ENCODE assay signal across 10 mouse cellular contexts in genomic region chr7:5037467-5037866, GRCm38 (mm10). TPM values are rescaled to one million over a fixed set of nuclear protein-coding genes. Genes with fewer than 3 reads are reported as not detected.
DNase-seq lines count a peak whose midpoint lies in the region; ATAC-seq lines count a peak whose summit lies in the region.
"Had no signal": no experiment of that assay in that cellular context is flagged by ENCODE, and none has a peak within 500 bp of the region (broad histone marks: within the 10 kb centered on the region; RNA-seq: fewer than 3 reads in every experiment).

No protein-coding gene starts in this region.

- H3K4me3 ChIP-seq in liver, embryonic 11.5 days (ENCODE audit: low read depth, low read length): peak overlapping the region; percentile 75
- H3K4me3 ChIP-seq in forebrain, embryonic 13.5 days: peak overlapping the region; percentile 64
- peak overlapping the region; percentile 62 for H3K4me3 ChIP-seq in limb, embryonic 12.5 days (replicated peaks)
- H3K4me3 ChIP-seq in neural tube, embryonic 15.5 days (replicated peaks): peak overlapping the region; percentile 61

- 80% methylated on average over 8 of the region's 8 CpGs for WGBS in liver, embryonic 11.5 days
- 89% methylated on average over 8 of the region's 8 CpGs for WGBS in forebrain, embryonic 13.5 days
- WGBS in limb, embryonic 12.5 days: 93% methylated on average over 8 of the region's 8 CpGs
- WGBS in neural tube, embryonic 15.5 days: 81% methylated on average over 8 of the region's 8 CpGs

- peak overlapping the region; percentile 94; the same call in 1 of the 2 replicates for H3K27ac ChIP-seq in liver, embryonic 11.5 days (ENCODE audit: low read depth, low read length)
- peak overlapping the region; percentile 88 for H3K27ac ChIP-seq in forebrain, embryonic 13.5 days
- H3K27ac ChIP-seq in limb, embryonic 12.5 days: peak overlapping the region; percentile 95; the same call in 1 of the 2 replicates
- H3K27ac ChIP-seq in neural tube, embryonic 15.5 days (replicated peaks): peak overlapping the region; percentile 99

- H3K9ac ChIP-seq in liver, embryonic 11.5 days (ENCODE audit: low read depth, low read length): no peak overlapping the region
- H3K9ac ChIP-seq in forebrain, embryonic 13.5 days: no peak overlapping the region
- no peak overlapping the region for H3K9ac ChIP-seq in limb, embryonic 12.5 days (replicated peaks)
- 0 out of 2 replicates have a peak overlapping the region, but pooled peaks have one; percentile 74 for H3K9ac ChIP-seq in neural tube, embryonic 15.5 days (replicated peaks)

- peaks cover 24% of the 10 kb centered on the region for H3K36me3 ChIP-seq in liver, embryonic 11.5 days (ENCODE audit: control insufficient read depth, insufficient read depth, low read length)
- H3K36me3 ChIP-seq in forebrain, embryonic 13.5 days (ENCODE audit: poor library complexity, severe bottlenecking): peaks cover 44% of the 10 kb centered on the region
- peaks cover 53% of the 10 kb centered on the region for H3K36me3 ChIP-seq in limb, embryonic 12.5 days
- peaks cover 32% of the 10 kb centered on the region for H3K36me3 ChIP-seq in neural tube, embryonic 15.5 days

- H3K4me1 ChIP-seq in liver, embryonic 11.5 days (replicated peaks; ENCODE audit: control insufficient read depth, insufficient read depth, low read length): peaks cover 6% of the 10 kb centered on the region
- peaks cover 9% of the 10 kb centered on the region; the same call in 1 of the 2 replicates for H3K4me1 ChIP-seq in forebrain, embryonic 13.5 days
- peaks cover 5% of the 10 kb centered on the region; the same call in 1 of the 2 replicates for H3K4me1 ChIP-seq in limb, embryonic 12.5 days (replicated peaks)
- H3K4me1 ChIP-seq in neural tube, embryonic 15.5 days: peaks cover 22% of the 10 kb centered on the region

- no peak for DNase-seq in liver, embryonic 11.5 days (ENCODE audit: low spot score)
- DNase-seq in liver: no peak
- no peak for DNase-seq in thymus, postnatal 10 days (ENCODE audit: low spot score in 2 of 2)
- DNase-seq in adrenal gland, adult 18-20 months (ENCODE audit: low spot score in 2 of 2): no peak
- no peak for DNase-seq in spleen, postnatal 4 days (ENCODE audit: low spot score in 2 of 2)

- H3K9me3 ChIP-seq in liver, embryonic 11.5 days (ENCODE audit: control insufficient read depth, low read length): no peaks in the 10 kb centered on the region
- H3K9me3 ChIP-seq in forebrain, embryonic 13.5 days (replicated peaks): no peaks in the 10 kb centered on the region
- H3K9me3 ChIP-seq in limb, embryonic 12.5 days: peaks cover 34% of the 10 kb centered on the region; the same call in 1 of the 2 replicates
- no peaks in the 10 kb centered on the region for H3K9me3 ChIP-seq in neural tube, embryonic 15.5 days (replicated peaks)

- ATAC-seq in liver, embryonic 11.5 days (replicated peaks; ENCODE audit: low FRiP score): no peak
- no peak for ATAC-seq in forebrain, embryonic 13.5 days
- ATAC-seq in limb, embryonic 12.5 days (ENCODE audit: insufficient number of reproducible peaks, insufficient read depth, low FRiP score, low TSS enrichment, low read depth): no peak
- ATAC-seq in neural tube, embryonic 15.5 days (ENCODE audit: low FRiP score): no peak

- H3K4me2 ChIP-seq in liver, embryonic 11.5 days: peak overlapping the region; percentile 66
- peak overlapping the region; percentile 59 for H3K4me2 ChIP-seq in forebrain, embryonic 13.5 days
- H3K4me2 ChIP-seq in limb, embryonic 12.5 days: peak overlapping the region; percentile 55
- H3K4me2 ChIP-seq in neural tube, embryonic 15.5 days: peak overlapping the region; percentile 68

- no peaks in the 10 kb centered on the region for H3K27me3 ChIP-seq in liver, embryonic 11.5 days (replicated peaks; ENCODE audit: control insufficient read depth, insufficient read depth, low read length)
- no peaks in the 10 kb centered on the region for H3K27me3 ChIP-seq in forebrain, embryonic 13.5 days
- no peaks in the 10 kb centered on the region for H3K27me3 ChIP-seq in limb, embryonic 12.5 days
- H3K27me3 ChIP-seq in neural tube, embryonic 15.5 days (replicated peaks): no peaks in the 10 kb centered on the region
- H3K27me3 ChIP-seq: Patski had no signal

RNA-seq across cellular contexts. Expression of gene Zfp784, which starts 0.8 kb away (rescaled TPM):
- 2.4 and 2.6 TPM in 2 replicates for polyA plus RNA-seq in liver, embryonic 11.5 days (2014; fragmentation: Nextera tagmentation; extraction: Ambion mirVana)
- polyA plus RNA-seq in forebrain, embryonic 13.5 days (2015; fragmentation: Nextera tagmentation; extraction: Ambion mirVana): 5.6 and 8.4 TPM in 2 replicates
- 4.7 and 5.2 TPM in 2 replicates for polyA plus RNA-seq in limb, embryonic 12.5 days (2016; fragmentation: Nextera tagmentation; extraction: Ambion mirVana)
- 7.7 and 9.0 TPM in 2 replicates for polyA plus RNA-seq in neural tube, embryonic 15.5 days (2015; fragmentation: Nextera tagmentation; extraction: Ambion mirVana)
- total RNA-seq in adrenal gland, adult 18-20 months (2021): 1 to 10 TPM; 3.4 to 4.1 TPM

RNA-seq across cellular contexts. Expression of gene 4632433K11Rik, which starts 3.5 kb away (rescaled TPM):
- polyA plus RNA-seq in liver, embryonic 11.5 days (2014; fragmentation: Nextera tagmentation; extraction: Ambion mirVana): 0.22 TPM in 1 of 2 replicates, not detected in the other
- polyA plus RNA-seq in forebrain, embryonic 13.5 days (2015; fragmentation: Nextera tagmentation; extraction: Ambion mirVana): not detected in 2 replicates
- polyA plus RNA-seq in limb, embryonic 12.5 days (2016; fragmentation: Nextera tagmentation; extraction: Ambion mirVana): not detected in 2 replicates
- not detected in 2 replicates for polyA plus RNA-seq in neural tube, embryonic 15.5 days (2015; fragmentation: Nextera tagmentation; extraction: Ambion mirVana)
- not detected for total RNA-seq in adrenal gland, adult 18-20 months (2021)
- polyA plus RNA-seq: large intestine, adult 2 months; Patski had no signal

RNA-seq across cellular contexts. Expression of gene Zfp580, which starts 13.9 kb away (rescaled TPM):
- 11.5 and 14.1 TPM in 2 replicates for polyA plus RNA-seq in liver, embryonic 11.5 days (2014; fragmentation: Nextera tagmentation; extraction: Ambion mirVana)
- polyA plus RNA-seq in forebrain, embryonic 13.5 days (2015; fragmentation: Nextera tagmentation; extraction: Ambion mirVana): 45.3 and 45.6 TPM in 2 replicates
- 29.3 and 39.6 TPM in 2 replicates for polyA plus RNA-seq in limb, embryonic 12.5 days (2016; fragmentation: Nextera tagmentation; extraction: Ambion mirVana)
- 90.7 and 101 TPM in 2 replicates for polyA plus RNA-seq in neural tube, embryonic 15.5 days (2015; fragmentation: Nextera tagmentation; extraction: Ambion mirVana)
- total RNA-seq in adrenal gland, adult 18-20 months (2021): 1 to 10 TPM; 5.1 to 5.7 TPM

RNA-seq across cellular contexts. Expression of gene Ccdc106, which starts 17.1 kb away (rescaled TPM):
- polyA plus RNA-seq in liver, embryonic 11.5 days (2014; fragmentation: Nextera tagmentation; extraction: Ambion mirVana): 4.1 and 5.2 TPM in 2 replicates
- polyA plus RNA-seq in forebrain, embryonic 13.5 days (2015; fragmentation: Nextera tagmentation; extraction: Ambion mirVana): 17.0 and 19.7 TPM in 2 replicates
- polyA plus RNA-seq in limb, embryonic 12.5 days (2016; fragmentation: Nextera tagmentation; extraction: Ambion mirVana): 27.3 and 27.5 TPM in 2 replicates
- 60.0 and 75.7 TPM in 2 replicates for polyA plus RNA-seq in neural tube, embryonic 15.5 days (2015; fragmentation: Nextera tagmentation; extraction: Ambion mirVana)
- total RNA-seq in adrenal gland, adult 18-20 months (2021): 1 to 10 TPM; 1.5 to 2.6 TPM

RNA-seq across cellular contexts. Expression of gene Zfp865, which starts 17.3 kb away (rescaled TPM):
- 3.5 and 4.5 TPM in 2 replicates for polyA plus RNA-seq in liver, embryonic 11.5 days (2014; fragmentation: Nextera tagmentation; extraction: Ambion mirVana)
- polyA plus RNA-seq in forebrain, embryonic 13.5 days (2015; fragmentation: Nextera tagmentation; extraction: Ambion mirVana): 5.1 and 5.4 TPM in 2 replicates
- 7.0 and 8.1 TPM in 2 replicates for polyA plus RNA-seq in limb, embryonic 12.5 days (2016; fragmentation: Nextera tagmentation; extraction: Ambion mirVana)
- polyA plus RNA-seq in neural tube, embryonic 15.5 days (2015; fragmentation: Nextera tagmentation; extraction: Ambion mirVana): 6.4 and 7.0 TPM in 2 replicates
- total RNA-seq in adrenal gland, adult 18-20 months (2021): 10 to 100 TPM; 24.4 to 24.5 TPM
